ENCODE assay signal across 8 mouse cellular contexts in genomic region chr5:74068714-74069321, GRCm38 (mm10). TPM values are rescaled to one million over a fixed set of nuclear protein-coding genes. Genes with fewer than 3 reads are reported as not detected.
DNase-seq lines count a peak whose midpoint lies in the region; ATAC-seq lines count a peak whose summit lies in the region.

No protein-coding gene starts in this region.

- H3K27ac ChIP-seq in intestine, embryonic 15.5 days = peak overlapping the region; percentile 96
- peak overlapping the region; percentile 99 for H3K27ac ChIP-seq in limb, embryonic 13.5 days
- peak overlapping the region; percentile 91 for H3K27ac ChIP-seq in midbrain, embryonic 12.5 days (replicated peaks)
- peak overlapping the region; percentile 96 for H3K27ac ChIP-seq in stomach, embryonic 14.5 days (ENCODE audit: low read length)

- DNase-seq in urinary bladder, postnatal 4 days (ENCODE audit: low spot score in 2 of 2) = peak; percentile 64 to 68
- no peak for DNase-seq in urinary bladder, adult 2 months (ENCODE audit: low spot score)
- peak; percentile 89 for DNase-seq in embryo, embryonic 10.5 days (ENCODE audit: low spot score)
- peak; percentile 73 for DNase-seq in gastrocnemius, postnatal 25 days

- peak; percentile 50 for ATAC-seq in intestine, embryonic 15.5 days
- peak; percentile 76 for ATAC-seq in limb, embryonic 13.5 days (ENCODE audit: low FRiP score, low read depth)
- ATAC-seq in midbrain, embryonic 12.5 days (ENCODE audit: low FRiP score, low read depth) = no peak; the same call in 1 of the 2 replicates
- peak; percentile 62 for ATAC-seq in stomach, embryonic 14.5 days (ENCODE audit: insufficient number of reproducible peaks, insufficient read depth, low FRiP score, low read depth)

- peak overlapping the region; percentile 78 for H3K4me3 ChIP-seq in intestine, embryonic 15.5 days (replicated peaks)
- H3K4me3 ChIP-seq in limb, embryonic 13.5 days = peak overlapping the region; percentile 89
- H3K4me3 ChIP-seq in midbrain, embryonic 12.5 days = peak overlapping the region; percentile 83
- H3K4me3 ChIP-seq in stomach, embryonic 14.5 days (ENCODE audit: low read depth, low read length) = peak overlapping the region; percentile 94

- H3K4me2 ChIP-seq in intestine, embryonic 15.5 days (replicated peaks) = peak overlapping the region; percentile 71
- H3K4me2 ChIP-seq in limb, embryonic 13.5 days (replicated peaks) = peak overlapping the region; percentile 84
- peak overlapping the region; percentile 81 for H3K4me2 ChIP-seq in midbrain, embryonic 12.5 days (replicated peaks)
- peak overlapping the region; percentile 51 for H3K4me2 ChIP-seq in stomach, embryonic 14.5 days (replicated peaks; ENCODE audit: low read depth, low read length)

- WGBS in intestine, embryonic 15.5 days = under 1% methylated on average over 18 of the region's 18 CpGs
- WGBS in limb, embryonic 13.5 days = under 1% methylated on average over 18 of the region's 18 CpGs
- WGBS in midbrain, embryonic 12.5 days = 1% methylated on average over 18 of the region's 18 CpGs
- WGBS in stomach, embryonic 14.5 days = under 1% methylated on average over 18 of the region's 18 CpGs

- H3K4me1 ChIP-seq in intestine, embryonic 15.5 days (replicated peaks) = peaks cover 32% of the 10 kb centered on the region
- peaks cover 48% of the 10 kb centered on the region for H3K4me1 ChIP-seq in limb, embryonic 13.5 days
- H3K4me1 ChIP-seq in midbrain, embryonic 12.5 days = peaks cover 26% of the 10 kb centered on the region
- peaks cover 31% of the 10 kb centered on the region for H3K4me1 ChIP-seq in stomach, embryonic 14.5 days (ENCODE audit: control insufficient read depth, insufficient read depth, low read length)

- no peaks in the 10 kb centered on the region for H3K27me3 ChIP-seq in intestine, embryonic 15.5 days (replicated peaks)
- no peaks in the 10 kb centered on the region for H3K27me3 ChIP-seq in limb, embryonic 13.5 days
- H3K27me3 ChIP-seq in midbrain, embryonic 12.5 days = peaks cover 6% of the 10 kb centered on the region; the same call in 1 of the 2 replicates
- H3K27me3 ChIP-seq in stomach, embryonic 14.5 days (ENCODE audit: control insufficient read depth, insufficient read depth, low read length) = no peaks in the 10 kb centered on the region

- H3K9me3 ChIP-seq in intestine, embryonic 15.5 days = no peaks in the 10 kb centered on the region
- no peaks in the 10 kb centered on the region for H3K9me3 ChIP-seq in limb, embryonic 13.5 days
- no peaks in the 10 kb centered on the region for H3K9me3 ChIP-seq in midbrain, embryonic 12.5 days
- no peaks in the 10 kb centered on the region for H3K9me3 ChIP-seq in stomach, embryonic 14.5 days (ENCODE audit: control insufficient read depth, low read depth, low read length)

- no peaks in the 10 kb centered on the region for H3K36me3 ChIP-seq in intestine, embryonic 15.5 days
- H3K36me3 ChIP-seq in limb, embryonic 13.5 days = no peaks in the 10 kb centered on the region
- no peaks in the 10 kb centered on the region for H3K36me3 ChIP-seq in midbrain, embryonic 12.5 days
- H3K36me3 ChIP-seq in stomach, embryonic 14.5 days (ENCODE audit: control insufficient read depth, insufficient read depth, low read length) = no peaks in the 10 kb centered on the region

- H3K9ac ChIP-seq in intestine, embryonic 15.5 days = peak overlapping the region; percentile 85
- peak overlapping the region; percentile 93 for H3K9ac ChIP-seq in limb, embryonic 13.5 days
- peak overlapping the region; percentile 91 for H3K9ac ChIP-seq in midbrain, embryonic 12.5 days (replicated peaks)
- H3K9ac ChIP-seq in stomach, embryonic 14.5 days (replicated peaks; ENCODE audit: low read depth, low read length) = peak overlapping the region; percentile 86

RNA-seq across cellular contexts. Expression of gene Usp46, which starts 0.6 kb away (rescaled TPM):
- polyA plus RNA-seq in urinary bladder, adult 2 months (2012; rRNA removed) = 19.9 and 20.2 TPM in 2 replicates
- 10 to 100 TPM; 11.8 to 14.1 TPM for total RNA-seq in gastrocnemius, postnatal 25 days (2021)
- 18.7 and 22.9 TPM in 2 replicates for polyA plus RNA-seq in intestine, embryonic 15.5 days (2015; fragmentation: Nextera tagmentation; extraction: Ambion mirVana)
- 35.4 and 37.5 TPM in 2 replicates for polyA plus RNA-seq in limb, embryonic 13.5 days (2015; fragmentation: Nextera tagmentation; extraction: Ambion mirVana)
- 31.5 and 32.6 TPM in 2 replicates for polyA plus RNA-seq in midbrain, embryonic 12.5 days (2016; fragmentation: Nextera tagmentation; extraction: Ambion mirVana)
- 41.6 and 48.1 TPM in 2 replicates for polyA plus RNA-seq in stomach, embryonic 14.5 days (2014; fragmentation: Nextera tagmentation; extraction: Ambion mirVana)
